Mouse (Mus musculus): Measurements from ENCODE around the gene Clstn3. TPM values are rescaled to one million over a fixed set of nuclear protein-coding genes. Genes with fewer than 3 reads are reported as not detected.

The Clstn3 gene
- polyA plus RNA-seq, 1 experiment from 2014 or later = 5.9 TPM

Other genes with a start within 250 kb of the Clstn3 start
- gene Vmn2r27, start 232.9 kb downstream of the Clstn3 start, polyA plus RNA-seq (2015; fragmentation: Nextera tagmentation; extraction: Ambion mirVana) = not detected in 2 replicates
- gene Cd163, start 160.1 kb downstream of the Clstn3 start, polyA plus RNA-seq (2015; fragmentation: Nextera tagmentation; extraction: Ambion mirVana) = 0.38 and 0.40 TPM in 2 replicates
- 40.6 and 46.4 TPM in 2 replicates for gene Pex5, start 49.7 kb downstream of the Clstn3 start, polyA plus RNA-seq (2015; fragmentation: Nextera tagmentation; extraction: Ambion mirVana)
- gene C1rl, start 28.3 kb upstream of the Clstn3 start, polyA plus RNA-seq (2015; fragmentation: Nextera tagmentation; extraction: Ambion mirVana) = 1.6 and 2.0 TPM in 2 replicates
- gene C1ra, start 47.6 kb upstream of the Clstn3 start, polyA plus RNA-seq (2015; fragmentation: Nextera tagmentation; extraction: Ambion mirVana) = 7.9 and 8.3 TPM in 2 replicates
- 21.8 and 23.1 TPM in 2 replicates for gene C1s1, start 77.6 kb upstream of the Clstn3 start, polyA plus RNA-seq (2015; fragmentation: Nextera tagmentation; extraction: Ambion mirVana)
- not detected in 2 replicates for gene C1rb, start 105.5 kb upstream of the Clstn3 start, polyA plus RNA-seq (2015; fragmentation: Nextera tagmentation; extraction: Ambion mirVana)
- 0.16 and 0.21 TPM in 2 replicates for gene C1s2, start 171.3 kb upstream of the Clstn3 start, polyA plus RNA-seq (2015; fragmentation: Nextera tagmentation; extraction: Ambion mirVana)
- 77.4 and 80.4 TPM in 2 replicates for gene Lpcat3, start 198.2 kb upstream of the Clstn3 start, polyA plus RNA-seq (2015; fragmentation: Nextera tagmentation; extraction: Ambion mirVana)
- 206 and 224 TPM in 2 replicates for gene Emg1, start 247.4 kb upstream of the Clstn3 start, polyA plus RNA-seq (2015; fragmentation: Nextera tagmentation; extraction: Ambion mirVana)
- gene Phb2, start 247.5 kb upstream of the Clstn3 start, polyA plus RNA-seq (2015; fragmentation: Nextera tagmentation; extraction: Ambion mirVana) = 401 and 402 TPM in 2 replicates

Measured in kidney, embryonic 15.5 days (tissue).